Mouse (Mus musculus) urinary bladder, postnatal 14 days (tissue): ENCODE measurements at regions not wholly inside any gene's neighbourhood (a gene's known extent, or its start where the extent isn't known, plus 50 kb on each side); places are given as distances from the start of the nearest gene placed in this dataset.

ENCODE experiments used
- DNase-seq: peaks from one replicate; pipeline ENCODE4 v3.0.0; 2021; ENCODE audit warnings: low spot score

GRCm38 (mm10) chr2:170218230-170219044 is 70.5 kb upstream of the Zfp217 start:
- peak; percentile 72 for DNase-seq

GRCm38 (mm10) chr2:170216311-170216710 is 68.4 kb upstream of the Zfp217 start:
- no peak for DNase-seq

GRCm38 (mm10) chr2:170209121-170209520 is 61.2 kb upstream of the Zfp217 start:
- peak; percentile 92 for DNase-seq

GRCm38 (mm10) chr2:170207878-170208277 is 60.0 kb upstream of the Zfp217 start:
- DNase-seq, result no peak

GRCm38 (mm10) chr2:170207395-170207794 is 59.5 kb upstream of the Zfp217 start:
- DNase-seq, result no peak

GRCm38 (mm10) chr2:170206870-170207269 is 59.0 kb upstream of the Zfp217 start:
- DNase-seq, result no peak

GRCm38 (mm10) chr2:170206442-170206754 is 58.5 kb upstream of the Zfp217 start:
- DNase-seq, result no peak

GRCm38 (mm10) chr2:170205591-170206441 is 57.9 kb upstream of the Zfp217 start:
- DNase-seq, result peak; percentile 41

- no peak for DNase-seq
Observed at GRCm38 (mm10) chr2:170204768-170205514, 57.0 kb upstream of the Zfp217 start.

GRCm38 (mm10) chr2:170203496-170203895 is 55.6 kb upstream of the Zfp217 start:
- no peak for DNase-seq

- no peak for DNase-seq
Observed at GRCm38 (mm10) chr2:170201816-170202371, 54.0 kb upstream of the Zfp217 start.
